Mouse (Mus musculus): ENCODE measurements around the gene 2410141K09Rik.
"Not testable (repeated sequence)": the region's sequence is repeated elsewhere in the genome, so short reads cannot be mapped to it uniquely, and the experiment has no call there.

DNA sequence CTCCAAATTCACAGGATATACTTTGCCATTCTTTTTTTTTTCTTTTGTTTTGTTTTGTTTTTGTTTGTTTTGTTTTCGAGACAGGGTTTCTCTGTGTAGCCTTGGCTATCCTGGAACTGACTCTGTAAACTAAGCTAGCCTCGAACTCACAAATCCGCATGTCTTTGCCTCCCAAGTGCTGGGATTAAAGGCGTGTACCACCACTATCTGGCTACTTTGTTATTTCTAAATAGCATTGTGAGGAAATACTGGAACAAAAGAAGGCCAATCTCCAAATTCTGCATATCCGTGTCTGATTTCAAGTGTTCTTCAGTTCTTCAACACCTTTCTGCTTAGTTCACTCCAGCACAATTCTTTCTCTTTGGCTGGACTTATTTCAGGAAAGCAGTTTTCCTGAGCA, 14.1 kb downstream of the 2410141K09Rik start:
- TF ChIP-seq CTCF (IDR thresholded peaks at IDR 0.05; ENCODE audit: borderline replicate concordance, insufficient read depth, low read length); POLR2A (IDR thresholded peaks at IDR 0.05; ENCODE audit: low read depth, low read length): not testable (repeated sequence)

Measured in embryonic fibroblast, embryonic 13.5 days (primary cell).